Mouse (Mus musculus) lung, embryonic 14.5 days (tissue): ENCODE data around the gene Myl7. TPM values are rescaled to one million over a fixed set of nuclear protein-coding genes. Genes with fewer than 3 reads are reported as not detected.

Experiments used
- ATAC-seq: fragments of 200-750 bp; cut with Nextera tagmentation; 2 replicates; pipeline ENCODE4 v1.8.0; 2017; ENCODE audit warnings: mild to moderate bottlenecking, moderate TSS enrichment, moderate library complexity; ENCODE audit not compliant: insufficient read depth
- DNase-seq: peaks from one replicate; pipeline ENCODE4 v3.0.0-alpha.2; 2015
- H3K27ac ChIP-seq: fragments of 300-500 bp; sonication (generic); 2 replicates; pipeline ENCODE4 v1.5.1; 2014; ENCODE audit warnings: low read depth, mild to moderate bottlenecking, moderate library complexity
- H3K27me3 ChIP-seq: fragments of 300-500 bp; sonication (generic); 2 replicates; pipeline ENCODE4 v1.6.1; 2014; ENCODE audit warnings: low read length, control low read depth; ENCODE audit not compliant: insufficient read depth
- H3K36me3 ChIP-seq: fragments of 300-500 bp; sonication (generic); 2 replicates; pipeline ENCODE4 v1.6.1; 2014; ENCODE audit warnings: control low read depth; ENCODE audit not compliant: insufficient read depth
- H3K4me1 ChIP-seq: fragments of 300-500 bp; sonication (generic); 2 replicates; pipeline ENCODE4 v1.6.1; 2014; ENCODE audit warnings: antibody characterized with exemption, control low read depth; ENCODE audit not compliant: insufficient read depth
- H3K4me2 ChIP-seq: fragments of 300-500 bp; sonication (generic); 2 replicates; pipeline ENCODE4 v1.6.1; 2014; ENCODE audit warnings: mild to moderate bottlenecking
- H3K4me3 ChIP-seq: fragments of 300-500 bp; sonication (generic); 2 replicates; pipeline ENCODE4 v1.5.1; 2014; ENCODE audit warnings: low read depth, low read length
- H3K9ac ChIP-seq: fragments of 300-500 bp; sonication (generic); 2 replicates; pipeline ENCODE4 v1.6.1; 2014
- H3K9me3 ChIP-seq: fragments of 300-500 bp; sonication (generic); 2 replicates; pipeline ENCODE4 v1.6.1; 2016; ENCODE audit warnings: low read depth, low read length, control low read depth
- CTCF ChIP-seq: IDR thresholded peaks from 2 replicates; pipeline ENCODE4 v1.5.1; 2016; ENCODE audit warnings: antibody characterized with exemption, low read depth
- WGBS: fragments of 180-500 bp; shearing (Covaris S2); extraction: QIAGEN DNeasy Blood & Tissue Kit; methylation state at CpG from one replicate; pipeline ENCODE4 v1.1.7; 2014; 5-methylcytosine and 5-hydroxymethylcytosine counted together
- polyA plus RNA-seq: library from polyadenylated mRNA; unstranded; fragments of >200 nt; fragmentation: Nextera tagmentation; extraction: Ambion mirVana; gene quantifications from 2 replicates; pipeline ENCODE4 v1.2.1, GENCODE M21; 2014

The Myl7 gene
- polyA plus RNA-seq, 1 experiment from 2014 or later = 21.4 TPM

GRCm38 (mm10) chr11:5926696-5927220 lies 28.2 kb upstream of the Myl7 start:
- ATAC-seq = no peak
- Histone ChIP-seq H3K36me3 (no peaks in the 10 kb centered on the region), H3K27me3 (no peaks in the 10 kb centered on the region), H3K27ac (no peak overlapping the region), H3K4me1 (no peaks in the 10 kb centered on the region), H3K4me2 (no peak overlapping the region), H3K9ac (no peak overlapping the region), H3K9me3 (no peaks in the 10 kb centered on the region), H3K4me3 (no peak overlapping the region)
- 79% methylated on average over 3 of the region's 3 CpGs for WGBS
- DNase-seq = no peak
- TF ChIP-seq CTCF = no peak

GRCm38 (mm10) chr11:5924699-5925098 lies 26.1 kb upstream of the Myl7 start:
- DNase-seq (no peak), ATAC-seq (no peak)
- H3K4me1 ChIP-seq = no peaks in the 10 kb centered on the region
- WGBS = 50% methylated on average over 8 of the region's 8 CpGs
- no peaks in the 10 kb centered on the region for H3K27me3 ChIP-seq
- H3K4me2 ChIP-seq = no peak overlapping the region
- H3K9ac ChIP-seq = no peak overlapping the region
- H3K36me3 ChIP-seq = no peaks in the 10 kb centered on the region
- no peaks in the 10 kb centered on the region for H3K9me3 ChIP-seq
- H3K4me3 ChIP-seq = no peak overlapping the region
- no peak for TF ChIP-seq CTCF
- H3K27ac ChIP-seq = no peak overlapping the region

GRCm38 (mm10) chr11:5920323-5920960 lies 21.9 kb upstream of the Myl7 start:
- peak; percentile 33 for DNase-seq

GRCm38 (mm10) chr11:5919606-5920005 lies 21.0 kb upstream of the Myl7 start:
- Histone ChIP-seq H3K27ac (no peak overlapping the region), H3K4me3 (no peak overlapping the region), H3K4me2 (no peak overlapping the region), H3K9me3 (no peaks in the 10 kb centered on the region), H3K27me3 (no peaks in the 10 kb centered on the region), H3K36me3 (no peaks in the 10 kb centered on the region), H3K4me1 (no peaks in the 10 kb centered on the region), H3K9ac (no peak overlapping the region)
- DNase-seq (no peak), ATAC-seq (no peak)
- 74% methylated on average over 4 of the region's 4 CpGs for WGBS
- TF ChIP-seq CTCF = no peak

More at GRCm38 (mm10) chr11:5920323-5920960, 21.9 kb upstream of the Myl7 start:
- no peak overlapping the region for H3K4me3 ChIP-seq
- H3K9ac ChIP-seq = no peak overlapping the region
- H3K27ac ChIP-seq = no peak overlapping the region
- H3K9me3 ChIP-seq = no peaks in the 10 kb centered on the region
- TF ChIP-seq CTCF = no peak
- 36% methylated on average over 17 of the region's 17 CpGs for WGBS
- H3K27me3 ChIP-seq = no peaks in the 10 kb centered on the region
- H3K36me3 ChIP-seq = no peaks in the 10 kb centered on the region
- peak; percentile 58; the same call in 1 of the 2 replicates for ATAC-seq
- H3K4me2 ChIP-seq = 0 out of 2 replicates have a peak overlapping the region, but pooled peaks have one; percentile 18
- H3K4me1 ChIP-seq = no peaks in the 10 kb centered on the region

- no peak overlapping the region for H3K4me3 ChIP-seq
- ATAC-seq (no peak), DNase-seq (no peak)
- no peaks in the 10 kb centered on the region for H3K9me3 ChIP-seq
- no peak overlapping the region for H3K27ac ChIP-seq
- no peaks in the 10 kb centered on the region for H3K27me3 ChIP-seq
- no peak overlapping the region for H3K9ac ChIP-seq
- WGBS = 53% methylated on average over 2 of the region's 2 CpGs
- no peaks in the 10 kb centered on the region for H3K36me3 ChIP-seq
- H3K4me1 ChIP-seq = no peaks in the 10 kb centered on the region
- no peak for TF ChIP-seq CTCF
- no peak overlapping the region for H3K4me2 ChIP-seq
These were observed 19.5 kb upstream of the Myl7 start for GRCm38 (mm10) chr11:5918111-5918510.

- no peaks in the 10 kb centered on the region for H3K9me3 ChIP-seq
- ATAC-seq = no peak
- no peak overlapping the region for H3K4me3 ChIP-seq
- no peak overlapping the region for H3K9ac ChIP-seq
- WGBS = 65% methylated on average over 8 of the region's 8 CpGs
- no peaks in the 10 kb centered on the region for H3K36me3 ChIP-seq
- no peak for DNase-seq
- no peak overlapping the region for H3K27ac ChIP-seq
- H3K4me1 ChIP-seq = no peaks in the 10 kb centered on the region
- no peaks in the 10 kb centered on the region for H3K27me3 ChIP-seq
- no peak for TF ChIP-seq CTCF
- no peak overlapping the region for H3K4me2 ChIP-seq
These were observed 17.6 kb upstream of the Myl7 start for GRCm38 (mm10) chr11:5916178-5916548.

GRCm38 (mm10) chr11:5915429-5916177 lies 17.0 kb upstream of the Myl7 start:
- TF ChIP-seq CTCF = no peak
- Histone ChIP-seq H3K9ac (no peak overlapping the region), H3K4me2 (no peak overlapping the region), H3K4me3 (no peak overlapping the region), H3K4me1 (no peaks in the 10 kb centered on the region), H3K36me3 (no peaks in the 10 kb centered on the region), H3K9me3 (no peaks in the 10 kb centered on the region), H3K27me3 (no peaks in the 10 kb centered on the region), H3K27ac (no peak overlapping the region)
- DNase-seq (no peak), ATAC-seq (no peak)
- 64% methylated on average over 5 of the region's 5 CpGs for WGBS
